Mouse (Mus musculus) liver, embryonic 11.5 days (tissue): Measurements from ENCODE around the gene Htatip2. TPM values are rescaled to one million over a fixed set of nuclear protein-coding genes. Genes with fewer than 3 reads are reported as not detected.

Experiments
- ATAC-seq: fragments of 200-750 bp; cut with Nextera tagmentation; replicated peaks from 2 replicates; pipeline ENCODE4 v1.8.0; 2017; ENCODE audit warnings: moderate number of reproducible peaks, mild to moderate bottlenecking, moderate TSS enrichment, moderate library complexity; ENCODE audit not compliant: low FRiP score
- DNase-seq: peaks from one replicate; pipeline ENCODE4 v3.0.0-alpha.2; 2017; ENCODE audit warnings: low spot score
- H3K27ac ChIP-seq: fragments of 300-500 bp; sonication (generic); 2 replicates; pipeline ENCODE4 v1.5.1; 2014; ENCODE audit warnings: mild to moderate bottlenecking, low read depth, low read length, control low read depth
- H3K27me3 ChIP-seq: fragments of 300-500 bp; sonication (generic); replicated peaks from 2 replicates; pipeline ENCODE4 v1.6.1; 2014; ENCODE audit warnings: low read length, mixed read lengths; ENCODE audit not compliant: control insufficient read depth, insufficient read depth
- H3K36me3 ChIP-seq: fragments of 300-500 bp; sonication (generic); 2 replicates; pipeline ENCODE4 v1.6.1; 2014; ENCODE audit warnings: mild to moderate bottlenecking, low read length, moderate library complexity, mixed read lengths; ENCODE audit not compliant: control insufficient read depth, insufficient read depth
- H3K4me1 ChIP-seq: fragments of 300-500 bp; sonication (generic); replicated peaks from 2 replicates; pipeline ENCODE4 v1.6.1; 2014; ENCODE audit warnings: low read length, mixed read lengths; ENCODE audit not compliant: control insufficient read depth, insufficient read depth
- H3K4me2 ChIP-seq: fragments of 300-500 bp; sonication (generic); 2 replicates; pipeline ENCODE4 v1.6.1; 2014; ENCODE audit warnings: mild to moderate bottlenecking, control low read depth, moderate library complexity
- H3K4me3 ChIP-seq: fragments of 300-500 bp; sonication (generic); 2 replicates; pipeline ENCODE4 v1.5.1; 2014; ENCODE audit warnings: low read depth, low read length, control low read depth
- H3K9ac ChIP-seq: fragments of 300-500 bp; sonication (generic); 2 replicates; pipeline ENCODE4 v1.6.1; 2014; ENCODE audit warnings: low read depth, low read length, control low read depth
- H3K9me3 ChIP-seq: fragments of 300-500 bp; sonication (generic); 2 replicates; pipeline ENCODE4 v1.6.1; 2016; ENCODE audit warnings: low read length, inconsistent platforms, mixed read lengths; ENCODE audit not compliant: control insufficient read depth
- WGBS: fragments of 180-500 bp; shearing (Covaris S2); extraction: QIAGEN DNeasy Blood & Tissue Kit; methylation state at CpG from one replicate; pipeline ENCODE4 v1.1.7; 2014; 5-methylcytosine and 5-hydroxymethylcytosine counted together
- polyA plus RNA-seq: library from polyadenylated mRNA; unstranded; fragments of >200 nt; fragmentation: Nextera tagmentation; extraction: Ambion mirVana; gene quantifications from 2 replicates; pipeline ENCODE4 v1.2.1, GENCODE M21; 2014

Gene Htatip2
- polyA plus RNA-seq, 1 experiment from 2014 or later = 26.1 TPM

DNA sequence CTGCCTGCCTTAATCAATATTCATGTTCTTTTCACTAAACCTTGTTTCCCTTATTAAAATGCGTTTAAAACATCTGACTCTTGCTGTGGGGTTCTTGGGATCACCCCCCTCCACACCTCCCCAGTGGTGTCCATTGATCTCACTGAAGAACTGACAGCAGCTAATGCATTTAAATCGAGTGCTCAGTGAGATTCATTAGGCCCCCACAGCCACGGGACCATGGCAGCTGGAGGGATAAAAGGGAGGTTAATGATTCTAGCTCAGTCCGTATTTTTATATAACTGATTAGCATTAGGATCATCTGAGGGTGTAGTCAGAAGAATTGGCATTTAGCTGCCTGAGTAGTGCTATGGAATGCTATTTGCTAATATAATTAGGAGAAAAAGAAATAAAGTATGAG lies 60.5 kb downstream of the Htatip2 start:
- H3K27me3 ChIP-seq = no peaks in the 10 kb centered on the region
- no peak overlapping the region for H3K27ac ChIP-seq
- H3K9ac ChIP-seq = no peak overlapping the region
- DNase-seq (no peak), ATAC-seq (no peak)
- no peak overlapping the region for H3K4me2 ChIP-seq
- no peaks in the 10 kb centered on the region for H3K36me3 ChIP-seq
- no peaks in the 10 kb centered on the region for H3K4me1 ChIP-seq
- no peak overlapping the region for H3K4me3 ChIP-seq
- no peaks in the 10 kb centered on the region for H3K9me3 ChIP-seq
- 83% methylated on average over 4 of the region's 4 CpGs for WGBS

DNA sequence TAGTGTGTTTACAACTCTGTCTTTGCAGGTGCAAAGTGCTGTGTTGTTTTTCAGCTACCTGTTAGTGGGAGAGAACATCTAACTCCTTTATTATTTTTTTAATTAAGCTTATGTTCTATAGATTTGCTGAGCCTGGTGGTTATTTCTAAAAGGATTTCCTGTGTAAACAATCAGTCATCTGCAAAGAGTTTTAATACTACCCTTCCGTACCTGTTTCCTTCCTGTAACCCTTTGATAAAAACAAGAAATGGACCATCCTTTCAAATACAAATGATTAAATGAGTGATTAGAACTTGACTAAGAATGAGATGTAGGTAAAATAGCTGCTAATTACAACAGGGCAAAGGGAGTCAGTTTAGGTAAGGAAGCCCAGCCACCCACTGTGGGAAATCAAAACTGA lies 62.5 kb downstream of the Htatip2 start:
- WGBS = 87% methylated on average over 1 of the region's 1 CpGs
- DNase-seq (no peak), ATAC-seq (no peak)
- Histone ChIP-seq H3K27ac (no peak overlapping the region), H3K9me3 (no peaks in the 10 kb centered on the region), H3K27me3 (no peaks in the 10 kb centered on the region), H3K4me3 (no peak overlapping the region), H3K4me2 (no peak overlapping the region), H3K36me3 (no peaks in the 10 kb centered on the region), H3K9ac (no peak overlapping the region), H3K4me1 (no peaks in the 10 kb centered on the region)

DNA sequence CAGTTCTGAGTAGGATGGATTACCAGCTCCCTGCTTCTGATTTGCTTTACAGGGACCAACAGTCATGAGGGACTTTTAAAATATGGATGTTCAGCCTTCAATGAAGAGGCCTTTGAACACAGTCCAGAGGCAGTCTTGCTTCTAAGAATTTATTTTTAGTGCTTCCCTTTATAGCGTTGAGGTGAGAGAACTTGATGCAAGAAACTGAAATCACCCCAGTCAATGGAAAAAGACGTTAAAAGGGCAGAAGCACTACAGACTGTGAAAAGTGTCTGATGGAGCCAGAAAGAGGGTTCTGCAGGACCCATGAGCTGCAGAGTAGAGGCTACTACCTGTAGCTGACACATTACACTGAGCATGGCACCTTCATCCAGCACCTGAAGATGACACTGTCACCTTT lies 63.1 kb downstream of the Htatip2 start:
- H3K9me3 ChIP-seq = no peaks in the 10 kb centered on the region
- H3K4me2 ChIP-seq = no peak overlapping the region
- no peaks in the 10 kb centered on the region for H3K27me3 ChIP-seq
- 87% methylated on average over 2 of the region's 2 CpGs for WGBS
- ATAC-seq (no peak), DNase-seq (no peak)
- no peaks in the 10 kb centered on the region for H3K4me1 ChIP-seq
- H3K9ac ChIP-seq = no peak overlapping the region
- no peak overlapping the region for H3K27ac ChIP-seq
- H3K4me3 ChIP-seq = no peak overlapping the region
- no peaks in the 10 kb centered on the region for H3K36me3 ChIP-seq

Other genes with a start within 250 kb of the Htatip2 start
- 0.08 TPM in 1 of 2 replicates, not detected in the other for gene Dbx1, start 122.3 kb upstream of the Htatip2 start, polyA plus RNA-seq
- gene Prmt3, start 19.2 kb downstream of the Htatip2 start, polyA plus RNA-seq = 65.0 and 71.6 TPM in 2 replicates
- gene Slc6a5, start 151.0 kb downstream of the Htatip2 start, polyA plus RNA-seq = not detected in 2 replicates
- 1.1 and 1.7 TPM in 2 replicates for gene Nell1, start 215.7 kb downstream of the Htatip2 start, polyA plus RNA-seq